Mouse (Mus musculus) embryonic stem cell, embryonic (primary cell): ENCODE results near the gene 1700066M21Rik.

Experiments used
- CTCF ChIA-PET, 4 experiments: fragments of 300-600 bp in 2 of 4; fragments of 350-600 bp in 2 of 4; sonication (Branson Sonifier 250); formaldehyde crosslinking; loops; one replicate each; lab custom pipeline; 2022; ENCODE audit warnings: inconsistent platforms in 2 of 4; lab: Charles Lee
- POLR2A ChIA-PET, 4 experiments: fragments of 300-600 bp in 2 of 4; fragments of 350-600 bp in 2 of 4; sonication (Branson Sonifier 250); formaldehyde crosslinking; loops; one replicate each; lab custom pipeline; 2022; ENCODE audit warnings: antibody characterized with exemption in 4 of 4, inconsistent platforms in 1 of 4; lab: Charles Lee

1700066M21Rik gene

DNA sequence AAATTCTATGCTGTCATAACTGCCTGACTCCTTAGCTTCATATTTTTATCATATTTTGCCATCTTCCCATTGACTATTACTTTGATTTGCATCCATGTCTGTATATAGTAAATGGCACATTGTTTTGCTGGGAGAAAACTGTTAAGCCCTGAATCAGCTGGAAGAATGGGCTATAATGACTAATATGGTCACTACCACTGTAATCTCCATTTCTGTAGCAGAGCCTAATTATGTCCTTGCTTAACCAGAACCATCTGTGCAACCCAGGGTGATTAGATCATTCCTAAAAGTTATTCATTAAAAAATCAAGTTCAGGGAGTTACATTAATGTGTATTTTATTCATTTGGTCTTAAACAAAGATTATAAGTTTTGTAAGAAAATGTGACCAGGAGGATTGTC lies 9.1 kb downstream of the 1700066M21Rik start:
- ChIA-PET POLR2A (interaction anchor here in 1 of 4 experiments (0.8 to 1.4 kb wide), 2 partner anchors 9 to 11 kb away, joined by 3 to 4 read pairs; partner anchors contain the start of gene 1700066M21Rik), CTCF (interaction anchor here in 2 of 4 experiments (0.5 to 1.4 kb wide), 2 partner anchors 8 to 48 kb away, joined by 5 to 6 read pairs; no protein-coding TSS in a partner anchor)

DNA sequence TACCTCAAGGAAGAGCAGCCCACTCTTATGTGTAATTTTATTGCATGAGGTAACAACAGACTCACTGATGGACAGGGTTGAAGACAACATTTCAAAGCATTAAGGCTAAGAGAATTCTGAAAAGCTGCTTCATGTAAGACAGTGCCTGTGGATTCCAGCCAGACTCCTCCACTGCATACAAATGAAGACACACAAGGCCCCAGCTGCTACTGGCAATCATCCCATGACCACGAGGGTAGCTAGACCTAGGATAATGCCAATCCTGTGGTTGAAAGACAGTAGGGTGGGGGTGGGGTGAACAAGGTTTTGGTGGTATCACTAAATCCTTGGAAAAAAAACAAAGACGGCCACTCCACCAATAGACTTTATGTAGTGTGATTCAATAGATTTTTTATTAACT lies 10.5 kb downstream of the 1700066M21Rik start:
- ChIA-PET POLR2A (interaction anchor here in 1 of 4 experiments (1.1 to 2.1 kb wide), 7 partner anchors 9 to 49 kb away, joined by 3 to 9 read pairs (median 5); partner anchors contain the start of genes Maip1 and Tyw5), CTCF (interaction anchor here in 3 of 4 experiments (0.5 to 1.1 kb wide), 3 partner anchors 9 to 640 kb away, joined by 3 to 9 read pairs (median 3); no protein-coding TSS in a partner anchor)

DNA sequence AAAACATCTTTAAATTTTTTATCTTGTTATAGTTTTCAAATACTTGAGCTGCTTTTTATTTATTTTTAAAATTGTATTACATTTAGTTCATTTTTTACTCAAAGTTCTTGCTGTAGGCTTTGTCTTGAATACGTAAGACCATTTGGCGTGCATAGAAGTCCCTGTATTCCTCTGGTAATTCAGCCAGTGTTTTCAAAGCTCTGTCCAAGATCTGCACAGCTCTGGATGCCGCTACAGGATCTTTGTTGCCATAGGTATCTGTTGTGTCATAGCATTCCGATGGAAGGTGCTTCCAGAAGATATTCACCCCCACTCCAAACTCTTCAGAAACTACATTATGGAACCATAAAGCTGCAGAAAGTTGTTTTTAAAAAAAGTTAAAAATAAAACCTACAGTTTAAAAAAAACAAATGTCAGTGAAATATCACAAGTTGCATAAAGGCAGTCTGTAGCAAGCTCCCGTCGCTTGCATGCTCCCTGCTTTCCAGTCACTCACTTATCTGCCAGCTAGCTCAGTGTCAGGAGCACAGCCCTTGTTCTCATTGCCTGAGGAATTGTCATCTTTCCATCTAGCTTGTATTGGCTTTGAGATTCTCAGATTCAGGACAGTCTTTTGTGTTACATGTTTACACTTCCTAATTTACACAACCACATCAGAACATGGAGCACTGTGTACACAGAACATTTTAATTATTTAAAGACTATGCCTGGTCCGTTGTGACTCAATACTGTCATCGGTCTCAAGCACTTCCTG lies 11.2 kb downstream of the 1700066M21Rik start:
- POLR2A ChIA-PET: interaction anchor here in 1 of 4 experiments (1.1 to 2.1 kb wide), 7 partner anchors 9 to 50 kb away, joined by 3 to 9 read pairs (median 5); partner anchors contain the start of genes Maip1 and Tyw5
- CTCF ChIA-PET: interaction anchor here in 2 of 4 experiments (0.6 to 1.1 kb wide), 2 partner anchors 10 to 641 kb away, joined by 3 to 9 read pairs; no protein-coding TSS in a partner anchor

DNA sequence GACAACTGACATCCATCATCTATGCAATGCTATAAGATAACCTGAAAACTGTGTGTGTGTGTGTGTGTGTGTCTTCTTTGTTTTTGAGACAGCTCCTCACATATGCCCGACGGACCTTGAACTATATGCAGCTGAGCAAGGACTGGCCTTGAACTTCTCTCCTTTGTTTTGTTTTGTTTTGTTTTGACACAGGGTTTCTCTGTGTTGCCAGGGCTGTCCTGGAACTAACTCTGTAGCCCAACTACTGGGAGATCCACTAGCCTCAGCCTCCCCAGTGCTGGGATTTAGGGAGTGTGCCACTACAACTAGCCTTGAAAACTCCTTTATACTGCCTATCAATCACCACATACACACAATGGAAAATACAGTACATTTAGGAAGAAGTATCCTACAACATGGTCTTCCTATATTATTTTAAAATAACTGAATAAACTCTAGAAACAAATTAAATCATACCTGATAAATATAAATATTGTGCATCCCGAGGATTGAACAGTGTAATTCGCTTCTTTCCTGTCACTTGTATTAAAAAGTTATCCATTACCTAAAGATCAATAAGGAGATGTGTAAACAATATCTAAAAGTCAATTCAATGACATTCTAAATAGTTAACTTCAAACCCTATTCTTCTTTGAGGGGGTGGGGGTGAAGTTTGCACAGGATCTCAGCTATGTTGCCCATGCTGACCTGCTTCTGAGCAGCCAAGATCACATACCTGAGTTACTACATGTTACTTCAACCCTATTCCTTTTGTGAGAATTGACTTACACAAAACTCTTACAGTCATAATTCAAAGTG lies 13.8 kb downstream of the 1700066M21Rik start:
- POLR2A ChIA-PET: interaction anchor here in 1 of 4 experiments (1.5 to 1.7 kb wide), 2 partner anchors 9 to 14 kb away, joined by 3 to 4 read pairs; partner anchors contain the start of gene 1700066M21Rik
- CTCF ChIA-PET: no interaction called here

DNA sequence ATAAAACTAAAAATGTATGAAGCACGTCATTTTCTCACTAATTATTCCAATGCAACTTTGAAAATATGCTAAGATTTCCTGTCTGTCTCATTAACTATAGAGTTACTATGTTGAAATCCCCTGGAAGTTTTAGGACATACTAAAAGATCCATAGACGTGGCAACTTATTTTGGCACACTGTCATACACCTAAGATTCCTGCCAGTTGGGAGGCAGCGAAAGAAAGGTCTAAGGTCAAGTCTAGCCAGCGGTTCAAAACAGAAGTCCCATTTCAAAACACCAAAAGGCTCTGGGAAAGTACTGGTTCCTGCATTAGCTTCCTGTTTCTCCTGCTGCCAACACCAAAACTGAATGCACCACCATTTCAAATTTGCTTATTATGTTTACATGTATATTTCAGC lies 15.0 kb downstream of the 1700066M21Rik start:
- ChIA-PET CTCF (interaction anchor here in 3 of 4 experiments (0.6 to 1.9 kb wide), 3 partner anchors 14 to 483 kb away, joined by 3 to 5 read pairs (median 4); partner anchors contain the start of genes Maip1 (in 1 of the 3) and Tyw5 (in 1 of the 3)), POLR2A (interaction anchor here in 3 of 4 experiments (0.9 to 2.8 kb wide), 4 partner anchors 14 to 16 kb away, joined by 4 to 14 read pairs (median 4); partner anchors contain the start of genes Maip1 (in 2 of the 3) and Tyw5 (in 2 of the 3))

DNA sequence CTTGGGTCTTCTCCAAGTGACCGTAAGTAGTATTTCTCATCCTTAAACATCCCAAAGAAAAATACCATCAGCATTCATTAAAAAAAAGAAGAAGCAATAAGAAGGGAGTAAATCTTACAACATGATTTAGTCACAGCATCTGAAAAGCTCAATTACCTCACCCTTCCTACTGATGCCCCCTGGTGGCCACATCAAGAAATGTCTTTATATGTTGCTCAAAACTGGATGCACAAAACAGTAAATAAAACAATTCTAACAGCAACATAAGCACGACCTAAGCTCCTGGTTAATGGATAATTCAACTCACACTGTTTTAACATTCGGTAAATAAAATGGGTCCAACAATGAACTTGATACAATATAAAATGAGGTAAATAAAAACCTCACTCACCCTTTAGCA lies 16.6 kb downstream of the 1700066M21Rik start:
- ChIA-PET CTCF (interaction anchor here (0.7 to 1.9 kb wide), 14 partner anchors 8 to 1990 kb away, joined by 3 to 8 read pairs (median 3); partner anchors contain the start of genes Tyw5 (in 2 of the 4) and Maip1 (in 1 of the 4)), POLR2A (interaction anchor here in 2 of 4 experiments (0.7 to 2.8 kb wide), 8 partner anchors 13 to 189 kb away, joined by 3 to 14 read pairs (median 4); partner anchors contain the start of genes 1700066M21Rik (in 2 of the 2), Maip1 (in 1 of the 2) and Tyw5 (in 1 of the 2))

DNA sequence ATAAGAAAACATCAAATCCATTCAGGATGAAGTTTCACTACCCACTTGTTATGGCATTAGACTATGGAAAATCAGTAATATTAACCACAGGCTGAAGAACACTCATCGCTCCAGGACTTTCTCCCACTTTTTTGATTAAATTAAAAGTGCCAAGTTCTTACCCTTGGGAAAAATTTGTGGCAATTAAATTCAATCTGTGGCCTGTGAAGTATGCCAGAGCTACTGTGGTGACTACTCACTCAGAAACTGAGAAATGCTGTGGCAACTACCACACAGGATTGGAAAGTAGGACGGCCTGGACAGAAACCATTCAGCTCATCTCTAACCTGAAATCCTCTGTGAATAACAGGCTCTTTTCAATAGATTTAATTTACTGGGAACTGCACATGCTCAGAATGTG lies 22.9 kb downstream of the 1700066M21Rik start:
- POLR2A ChIA-PET: interaction anchor here in 1 of 4 experiments (1.0 to 2.7 kb wide), 2 partner anchors 9 to 11 kb away, joined by 3 to 9 read pairs; no protein-coding TSS in a partner anchor
- CTCF ChIA-PET: interaction anchor here in 1 of 4 experiments (0.6 kb wide), 1 partner anchor 512 kb away, joined by 3 read pairs; no protein-coding TSS in a partner anchor

DNA sequence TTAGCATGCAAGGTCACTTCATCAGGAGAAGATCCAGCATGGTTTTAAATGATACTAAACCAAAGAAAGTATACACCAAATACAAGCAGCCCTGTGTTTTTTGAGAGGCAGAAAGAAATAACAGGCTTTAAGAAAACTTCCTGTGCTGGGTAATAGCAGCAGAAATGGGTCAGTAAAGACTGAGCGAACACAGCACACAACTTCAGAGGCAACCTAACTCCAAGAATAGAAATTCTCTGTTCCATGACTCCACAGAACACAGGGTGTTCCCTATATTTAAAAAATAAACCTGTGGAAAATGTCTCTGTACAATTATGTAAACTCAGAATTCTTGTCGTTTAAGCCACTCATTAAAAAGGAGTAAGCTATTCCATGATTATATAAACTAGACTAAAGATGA lies 23.5 kb downstream of the 1700066M21Rik start:
- ChIA-PET CTCF (interaction anchor here in 1 of 4 experiments (0.6 kb wide), 1 partner anchor 511 kb away, joined by 3 read pairs; no protein-coding TSS in a partner anchor), POLR2A (interaction anchor here in 1 of 4 experiments (2.7 kb wide), 1 partner anchor 12 kb away, joined by 9 read pairs; no protein-coding TSS in a partner anchor)

DNA sequence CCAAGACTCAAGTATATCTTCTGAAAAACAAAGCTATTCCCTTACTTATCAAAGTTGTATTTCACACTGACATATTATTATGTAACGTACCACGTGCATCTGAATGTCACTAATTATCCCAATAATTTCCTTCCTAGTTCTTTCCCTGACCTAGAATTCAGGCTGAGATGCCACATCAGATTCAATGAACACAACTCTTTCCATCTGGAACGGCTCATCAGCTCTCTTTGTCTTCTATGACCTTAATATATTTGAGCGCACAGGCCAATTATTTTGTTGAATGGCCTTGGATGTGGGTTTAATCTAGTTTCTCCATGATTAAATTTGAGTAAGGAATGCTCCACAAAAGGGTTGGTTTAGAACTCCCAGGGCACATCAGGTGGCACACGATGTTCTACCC lies 24.7 kb downstream of the 1700066M21Rik start:
- CTCF ChIA-PET: interaction anchor here in 1 of 4 experiments (0.7 kb wide), 1 partner anchor 8 kb away, joined by 3 read pairs; no protein-coding TSS in a partner anchor
- POLR2A ChIA-PET: no interaction called here

DNA sequence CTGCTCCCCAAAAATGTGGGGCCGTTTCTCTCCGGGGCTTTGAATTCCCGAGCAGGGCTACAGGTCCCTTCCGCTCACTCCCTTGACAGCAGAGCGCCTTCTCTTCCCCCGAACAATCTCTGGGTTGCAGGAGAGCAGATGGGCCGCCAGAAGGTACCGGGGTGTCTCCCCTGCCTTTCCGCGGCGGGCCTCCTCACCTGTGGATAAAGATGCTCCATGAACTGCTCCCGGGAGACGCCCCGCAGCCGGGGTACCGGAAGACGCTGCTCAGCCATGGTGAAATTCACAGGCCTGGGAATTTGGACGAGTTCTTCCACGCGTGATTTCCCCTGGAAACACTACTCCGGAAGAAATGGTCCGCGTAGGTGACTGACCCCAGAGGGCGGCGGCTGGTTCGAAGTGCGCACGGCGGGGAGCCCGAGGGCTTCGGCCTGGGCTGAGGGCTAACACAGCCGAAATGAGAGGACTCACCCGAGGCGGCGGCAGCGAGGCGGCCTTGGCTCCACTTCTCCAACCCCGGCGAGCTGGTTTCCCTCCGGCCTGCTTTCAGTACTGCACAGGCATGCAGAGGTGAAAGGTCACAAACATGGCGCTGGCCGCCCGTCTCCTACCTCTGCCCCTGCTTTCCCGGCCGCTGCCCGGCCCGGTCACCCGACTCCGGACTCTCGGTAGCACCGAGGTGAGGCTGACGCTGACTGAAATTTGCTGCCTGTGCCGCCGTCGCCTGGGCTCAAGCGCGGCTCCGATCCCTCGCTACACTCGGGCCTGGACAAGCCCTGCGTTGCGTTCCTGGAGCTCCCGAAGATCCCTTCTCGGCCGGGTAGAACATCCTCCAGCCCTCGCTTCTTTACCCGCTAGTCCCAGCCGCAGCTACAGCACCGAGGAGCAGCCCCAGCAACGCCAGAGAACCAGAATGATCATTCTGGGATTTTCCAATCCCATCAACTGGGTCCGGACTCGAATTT lies 29.0 kb downstream of the 1700066M21Rik start, which contains the start of the genes Maip1 and Tyw5:
Maip1 (plus strand) TSS at position 142 of the 965 bp plus-strand sequence.
Tyw5 (minus strand) TSS at position 915 of the 965 bp plus-strand sequence.
- POLR2A ChIA-PET: interaction anchor here (0.7 to 3.1 kb wide), 23 partner anchors 8 to 848 kb away, joined by 3 to 14 read pairs (median 4); partner anchors contain the start of gene Aox1 (in 1 of the 4)
- CTCF ChIA-PET: interaction anchor here in 3 of 4 experiments (0.7 to 1.2 kb wide), 3 partner anchors 12 to 23 kb away, joined by 3 to 5 read pairs (median 3); no protein-coding TSS in a partner anchor

DNA sequence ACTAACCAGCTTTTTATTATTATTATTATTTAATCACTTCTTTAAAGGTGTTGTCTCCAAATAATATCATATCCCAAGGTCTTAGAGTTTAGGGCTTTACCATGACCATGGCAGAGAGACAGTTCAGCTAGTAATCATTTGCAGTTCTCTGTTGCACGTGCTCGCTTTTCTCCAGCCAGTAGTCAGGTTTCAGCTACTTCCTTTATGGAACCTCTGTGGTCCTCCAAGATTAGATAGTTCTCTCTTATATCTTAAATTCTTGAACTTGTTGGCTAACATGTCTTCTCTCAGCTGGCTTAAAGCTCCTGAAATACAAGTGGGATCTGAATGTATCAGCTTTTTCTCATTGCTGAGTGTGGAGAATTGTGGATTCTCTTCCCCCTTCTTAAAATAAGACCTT lies 31.6 kb downstream of the 1700066M21Rik start:
- ChIA-PET CTCF (no interaction called here), POLR2A (interaction anchor here in 2 of 4 experiments (0.6 to 0.9 kb wide), 3 partner anchors 10 to 32 kb away, joined by 3 to 4 read pairs (median 3); no protein-coding TSS in a partner anchor)

DNA sequence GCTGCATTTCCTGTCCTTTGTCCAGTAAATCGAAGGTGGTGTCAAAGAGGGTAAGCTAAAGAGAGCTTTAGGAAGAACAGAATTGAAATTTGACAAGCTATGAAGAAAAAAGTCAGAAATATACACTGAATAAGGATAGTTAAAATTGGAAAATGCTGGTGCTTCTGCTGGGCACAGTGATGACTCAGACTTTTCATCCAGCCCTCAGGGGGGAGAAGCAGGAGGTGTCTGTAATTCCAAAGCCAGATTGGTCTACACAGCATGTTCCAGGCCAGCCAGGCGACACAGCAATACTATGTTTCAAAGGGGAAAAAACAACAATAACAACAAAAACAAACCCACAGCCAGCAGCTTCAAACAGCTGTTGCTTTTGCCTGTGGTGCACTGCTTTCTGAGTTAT lies 36.0 kb downstream of the 1700066M21Rik start:
- CTCF ChIA-PET: no interaction called here
- POLR2A ChIA-PET: interaction anchor here in 1 of 4 experiments (0.5 to 0.8 kb wide), 2 partner anchors 10 to 558 kb away, joined by 4 read pairs; no protein-coding TSS in a partner anchor

DNA sequence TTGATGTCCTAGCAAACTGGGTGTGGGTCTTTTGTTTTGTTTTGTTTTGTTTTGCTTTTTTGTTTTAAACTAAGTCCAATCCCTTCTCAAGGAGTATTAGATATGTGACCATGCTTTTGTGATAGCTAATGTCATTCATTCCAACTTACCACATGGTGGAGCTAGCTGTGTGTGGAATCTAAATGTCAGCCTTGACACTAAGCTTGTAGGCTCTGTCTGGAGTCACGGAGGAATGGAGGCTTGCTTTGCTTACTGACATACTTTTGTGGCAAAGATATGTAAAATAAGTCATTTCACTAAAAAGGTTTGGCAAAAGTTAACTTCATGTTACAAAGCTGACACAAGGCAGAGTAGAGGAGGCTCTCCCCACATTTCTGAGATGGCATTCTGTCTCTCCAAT lies 46.3 kb downstream of the 1700066M21Rik start:
- POLR2A ChIA-PET: interaction anchor here in 2 of 4 experiments (0.5 to 1.5 kb wide), 5 partner anchors 10 to 1807 kb away, joined by 3 to 4 read pairs (median 3); partner anchors contain the start of genes Maip1 (in 1 of the 2) and Tyw5 (in 1 of the 2)
- CTCF ChIA-PET: interaction anchor here in 3 of 4 experiments (0.5 to 1.6 kb wide), 11 partner anchors 449 to 873 kb away, joined by 3 to 11 read pairs (median 3); partner anchors contain the start of gene Aox3 (in 1 of the 3)

DNA sequence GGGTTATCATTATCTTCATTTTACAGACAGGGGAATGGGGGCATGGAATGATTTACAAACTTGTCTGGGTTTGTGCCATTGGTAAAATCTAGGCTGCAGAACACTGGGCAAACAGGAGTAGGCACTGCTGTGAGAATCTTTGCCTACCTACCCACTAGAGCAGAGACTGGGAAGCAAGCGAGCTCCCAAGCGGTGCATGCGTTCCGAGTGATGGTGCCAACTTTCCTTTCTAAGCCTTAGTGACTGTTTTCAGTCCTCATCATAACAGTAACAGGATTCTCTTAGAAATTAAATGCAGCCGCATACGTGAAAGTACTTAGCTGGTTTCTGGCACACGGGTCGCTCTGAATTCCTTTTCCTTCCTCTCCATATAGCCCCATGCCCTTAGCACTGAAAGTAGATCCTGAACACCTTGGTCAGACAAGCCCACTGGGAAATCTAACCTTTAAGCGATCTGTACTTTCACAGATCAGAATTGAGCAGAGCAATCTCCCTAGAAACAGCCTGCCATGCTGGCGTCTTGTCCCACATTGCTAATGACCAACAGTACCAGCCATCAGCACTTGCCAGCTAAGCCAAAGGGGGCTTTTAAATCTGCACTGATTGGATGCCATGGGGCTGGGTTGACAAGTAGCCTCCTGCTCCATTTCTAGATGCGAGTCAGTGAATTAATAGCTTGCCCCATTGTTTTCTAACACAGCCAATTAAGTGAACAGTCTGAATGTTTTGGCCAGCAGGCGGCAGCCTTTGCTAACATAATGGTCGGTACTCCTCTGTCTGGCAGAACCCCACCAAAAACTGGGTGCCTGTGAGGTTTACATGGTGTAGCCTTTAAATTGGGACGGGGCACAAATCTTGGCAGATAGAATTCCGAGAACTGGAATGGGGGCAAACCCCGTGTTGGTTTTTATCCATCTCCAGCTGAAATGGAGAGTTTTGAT lies 51.2 kb downstream of the 1700066M21Rik start:
- POLR2A ChIA-PET: interaction anchor here in 3 of 4 experiments (0.7 to 2.0 kb wide), 5 partner anchors 22 to 567 kb away, joined by 3 to 6 read pairs (median 3); partner anchors contain the start of genes Tyw5 (in 2 of the 3), Maip1 (in 1 of the 3) and Sgo2a (in 1 of the 3)

More for the DNA sequence above, 51.2 kb downstream of the 1700066M21Rik start:
- CTCF ChIA-PET: interaction anchor here (0.6 to 2.3 kb wide), 35 partner anchors 12 to 1017 kb away, joined by 3 to 13 read pairs (median 4); partner anchors contain the start of genes Ppil3 (in 1 of the 4) and Tyw5 (in 1 of the 4)
